ENCODE assay signal across 17 mouse cellular contexts in genomic region chr12:109738911-109739310, GRCm38 (mm10).
"Had no signal": no experiment of that assay in that cellular context is flagged by ENCODE, and none has a peak within 500 bp of the region (broad histone marks: within the 10 kb centered on the region; RNA-seq: fewer than 3 reads in every experiment).

No protein-coding gene starts in this region.

- DNase-seq: retina, postnatal 1 day; right cerebral cortex, adult 18-20 months; right cerebral cortex, postnatal 14 days; right cerebral cortex, postnatal 25 days; right cerebral cortex, postnatal 4 days; spleen, adult 18-20 months; thymus, adult 18-20 months; thymus, adult 2 months; thymus, postnatal 14 days; thymus, postnatal 25 days; thymus, postnatal 36 days; thymus, postnatal 4 days had no signal

- H3K27me3 ChIP-seq: neural tube, embryonic 12.5 days; neural tube, embryonic 13.5 days; neural tube, embryonic 15.5 days; stomach, embryonic 15.5 days had no signal

- H3K27ac ChIP-seq: neural tube, embryonic 12.5 days; neural tube, embryonic 13.5 days; neural tube, embryonic 15.5 days; stomach, embryonic 15.5 days; stomach, postnatal 0 days had no signal

- H3K4me2 ChIP-seq: neural tube, embryonic 12.5 days; neural tube, embryonic 13.5 days; neural tube, embryonic 15.5 days; stomach, embryonic 15.5 days had no signal

- H3K9ac ChIP-seq: neural tube, embryonic 12.5 days; neural tube, embryonic 13.5 days; neural tube, embryonic 15.5 days; stomach, embryonic 15.5 days had no signal

- H3K4me1 ChIP-seq: neural tube, embryonic 12.5 days; neural tube, embryonic 15.5 days; stomach, embryonic 15.5 days had no signal

- H3K9me3 ChIP-seq: neural tube, embryonic 12.5 days; neural tube, embryonic 13.5 days; neural tube, embryonic 15.5 days; stomach, embryonic 15.5 days had no signal

- H3K4me3 ChIP-seq: neural tube, embryonic 12.5 days; neural tube, embryonic 13.5 days; neural tube, embryonic 15.5 days; stomach, embryonic 15.5 days had no signal
